Mouse (Mus musculus): ENCODE results near the gene Csnk1d. TPM values are rescaled to one million over a fixed set of nuclear protein-coding genes. Genes with fewer than 3 reads are reported as not detected.

Gene Csnk1d
- polyA plus RNA-seq, 2 experiments, result 17.1 to 27.0 TPM

DNA sequence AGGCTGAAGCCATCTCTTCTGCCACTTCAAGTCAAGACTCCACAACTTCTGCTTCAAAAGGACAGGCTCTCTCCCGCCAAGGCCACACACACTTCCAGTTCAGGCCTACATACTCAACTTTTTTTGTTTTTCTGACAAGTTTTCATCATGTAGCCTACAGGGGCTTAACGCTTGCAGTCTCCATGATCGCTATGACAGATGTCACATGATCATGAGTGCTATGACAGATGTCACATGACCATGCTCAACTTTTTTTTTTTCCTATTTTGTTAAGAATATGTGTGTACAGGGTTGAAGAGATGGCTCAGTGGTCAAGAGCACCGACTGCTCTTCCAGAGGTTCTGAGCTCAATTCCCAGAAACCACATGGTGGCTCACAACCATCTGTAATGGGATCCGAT lies 73.4 kb downstream of the Csnk1d start:
- no peaks in the 10 kb centered on the region; the same call in 1 of the 2 replicates for H3K36me3 ChIP-seq (replicated peaks; ENCODE audit: control insufficient read depth, insufficient read depth, low read depth)
- TF ChIP-seq EP300 (IDR thresholded peaks at IDR 0.05; ENCODE audit: low read depth) (no peak), CTCF (IDR thresholded peaks at IDR 0.05; ENCODE audit: low read depth) (no peak)
- no peak overlapping the region for H3K9ac ChIP-seq (replicated peaks)
- H3K4me2 ChIP-seq (ENCODE audit: low read depth), result no peak overlapping the region
- no peak overlapping the region for H3K27ac ChIP-seq
- ATAC-seq (ENCODE audit: insufficient read depth) (no peak), DNase-seq (ENCODE audit: low read depth in 3 of 3, low spot score in 3 of 3) (no peak)
- H3K27me3 ChIP-seq (ENCODE audit: control insufficient read depth, insufficient read depth, low read length), result no peaks in the 10 kb centered on the region
- no peaks in the 10 kb centered on the region for H3K9me3 ChIP-seq (ENCODE audit: control insufficient read depth, low read length)
- no peak overlapping the region for H3K4me3 ChIP-seq (ENCODE audit: insufficient read depth in 1 of 2, low read depth in 2 of 2, low read length in 2 of 2)
- 81% methylated on average over 5 of the region's 5 CpGs for WGBS (ENCODE audit: insufficient replicate concordance)
- H3K4me1 ChIP-seq (replicated peaks; ENCODE audit: control insufficient read depth in 2 of 2, insufficient read depth in 2 of 2, low read length in 1 of 2), result no peaks in the 10 kb centered on the region

DNA sequence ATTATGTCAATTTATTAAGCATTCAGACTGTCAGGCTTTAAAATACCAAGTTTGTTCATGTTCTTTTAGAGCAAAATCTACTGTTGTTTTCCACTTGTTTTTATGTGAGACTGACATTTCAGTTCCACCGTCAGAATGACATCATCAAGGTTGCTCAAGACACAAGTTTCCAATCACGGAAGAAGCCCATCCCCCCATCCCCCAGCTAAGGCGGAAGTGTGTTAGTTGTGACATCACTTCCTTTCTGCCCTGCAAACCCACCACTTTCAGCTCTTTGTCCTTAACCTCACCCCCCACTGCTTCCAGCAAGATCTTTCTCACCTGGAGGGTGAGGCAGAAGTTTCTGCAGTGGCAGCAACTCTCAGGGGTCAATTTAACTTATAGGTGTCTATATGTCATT lies 74.7 kb downstream of the Csnk1d start:
- Histone ChIP-seq H3K4me1 (replicated peaks; ENCODE audit: control insufficient read depth in 2 of 2, insufficient read depth in 2 of 2, low read length in 1 of 2) (no peaks in the 10 kb centered on the region), H3K36me3 (replicated peaks; ENCODE audit: control insufficient read depth, insufficient read depth, low read depth) (no peaks in the 10 kb centered on the region; the same call in 1 of the 2 replicates), H3K9me3 (ENCODE audit: control insufficient read depth, low read length) (no peaks in the 10 kb centered on the region), H3K4me2 (ENCODE audit: low read depth) (no peak overlapping the region), H3K9ac (replicated peaks) (no peak overlapping the region), H3K27me3 (ENCODE audit: control insufficient read depth, insufficient read depth, low read length) (no peaks in the 10 kb centered on the region), H3K27ac (no peak overlapping the region), H3K4me3 (ENCODE audit: insufficient read depth in 1 of 2, low read depth in 2 of 2, low read length in 2 of 2) (no peak overlapping the region)
- ATAC-seq (ENCODE audit: insufficient read depth), result no peak
- TF ChIP-seq CTCF (IDR thresholded peaks at IDR 0.05; ENCODE audit: low read depth) (no peak), EP300 (IDR thresholded peaks at IDR 0.05; ENCODE audit: low read depth) (no peak)
- no peak for DNase-seq (ENCODE audit: low read depth in 3 of 3, low spot score in 3 of 3)
- WGBS (ENCODE audit: insufficient replicate concordance), result 41% methylated on average over 3 of the region's 3 CpGs

DNA sequence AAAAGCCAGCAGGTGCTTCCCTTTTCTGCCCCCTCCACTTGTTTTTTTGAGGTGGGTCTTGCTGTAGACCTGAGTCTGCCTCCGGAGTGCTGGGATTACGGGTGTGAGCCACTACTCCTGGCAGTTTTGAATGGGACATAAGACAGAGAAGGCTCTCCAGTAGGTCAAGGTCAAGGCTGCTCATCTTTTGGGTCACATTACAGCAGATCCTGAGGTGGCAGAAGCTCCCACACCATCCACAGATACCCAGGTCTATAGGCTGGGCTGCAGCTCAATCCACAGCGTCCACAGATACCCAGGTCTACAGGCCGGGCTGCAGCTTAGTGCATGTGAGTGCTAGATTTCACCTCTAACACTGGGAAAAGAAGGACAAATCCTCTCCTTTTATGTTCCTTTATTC lies 77.3 kb downstream of the Csnk1d start:
- no peaks in the 10 kb centered on the region for H3K9me3 ChIP-seq (ENCODE audit: control insufficient read depth, low read length)
- H3K27me3 ChIP-seq (ENCODE audit: control insufficient read depth, insufficient read depth, low read length), result no peaks in the 10 kb centered on the region
- H3K9ac ChIP-seq (replicated peaks), result no peak overlapping the region
- TF ChIP-seq EP300 (IDR thresholded peaks at IDR 0.05; ENCODE audit: low read depth) (no peak), CTCF (IDR thresholded peaks at IDR 0.05; ENCODE audit: low read depth) (no peak)
- H3K4me1 ChIP-seq (replicated peaks; ENCODE audit: control insufficient read depth in 2 of 2, insufficient read depth in 2 of 2, low read length in 1 of 2), result no peaks in the 10 kb centered on the region
- WGBS (ENCODE audit: insufficient replicate concordance), result 92% methylated on average over 4 of the region's 4 CpGs
- H3K36me3 ChIP-seq (replicated peaks; ENCODE audit: control insufficient read depth, insufficient read depth, low read depth), result no peaks in the 10 kb centered on the region; the same call in 1 of the 2 replicates
- no peak for ATAC-seq (ENCODE audit: insufficient read depth)
- no peak overlapping the region for H3K27ac ChIP-seq
- no peak overlapping the region for H3K4me2 ChIP-seq (ENCODE audit: low read depth)
- no peak for DNase-seq (ENCODE audit: low read depth in 3 of 3, low spot score in 3 of 3)
- H3K4me3 ChIP-seq (ENCODE audit: insufficient read depth in 1 of 2, low read depth in 2 of 2, low read length in 2 of 2), result no peak overlapping the region

Other genes with a start within 250 kb of the Csnk1d start
- 1.3 and 2.0 TPM in 2 replicates for gene Hmga1b, start 228.5 kb downstream of the Csnk1d start, polyA plus RNA-seq (2012; rRNA removed)
- gene Hmga1b, start 228.5 kb downstream of the Csnk1d start, polyA plus RNA-seq (2014; fragmentation: Nextera tagmentation; extraction: Ambion mirVana), result 3.8 and 4.3 TPM in 2 replicates
- gene Rfng, start 207.1 kb downstream of the Csnk1d start, polyA plus RNA-seq (2012; rRNA removed), result 8.6 and 10.2 TPM in 2 replicates
- 5.5 and 9.6 TPM in 2 replicates for gene Rfng, start 207.1 kb downstream of the Csnk1d start, polyA plus RNA-seq (2014; fragmentation: Nextera tagmentation; extraction: Ambion mirVana)
- 65.2 and 66.6 TPM in 2 replicates for gene Gps1, start 207.1 kb downstream of the Csnk1d start, polyA plus RNA-seq (2012; rRNA removed)
- gene Gps1, start 207.1 kb downstream of the Csnk1d start, polyA plus RNA-seq (2014; fragmentation: Nextera tagmentation; extraction: Ambion mirVana), result 76.5 and 78.6 TPM in 2 replicates
- gene Dus1l, start 194.9 kb downstream of the Csnk1d start, polyA plus RNA-seq (2012; rRNA removed), result 25.4 and 34.0 TPM in 2 replicates
- 61.2 and 64.3 TPM in 2 replicates for gene Dus1l, start 194.9 kb downstream of the Csnk1d start, polyA plus RNA-seq (2014; fragmentation: Nextera tagmentation; extraction: Ambion mirVana)
- 51.6 and 59.8 TPM in 2 replicates for gene Fasn, start 166.8 kb downstream of the Csnk1d start, polyA plus RNA-seq (2012; rRNA removed)
- 17.7 and 22.3 TPM in 2 replicates for gene Fasn, start 166.8 kb downstream of the Csnk1d start, polyA plus RNA-seq (2014; fragmentation: Nextera tagmentation; extraction: Ambion mirVana)
- 1.2 and 1.4 TPM in 2 replicates for gene Ccdc57, start 58.5 kb downstream of the Csnk1d start, polyA plus RNA-seq (2012; rRNA removed)
- gene Ccdc57, start 58.5 kb downstream of the Csnk1d start, polyA plus RNA-seq (2014; fragmentation: Nextera tagmentation; extraction: Ambion mirVana), result 1.3 and 1.4 TPM in 2 replicates
- 23.5 and 25.0 TPM in 2 replicates for gene Slc16a3, start 42.9 kb downstream of the Csnk1d start, polyA plus RNA-seq (2012; rRNA removed)
- gene Slc16a3, start 42.9 kb downstream of the Csnk1d start, polyA plus RNA-seq (2014; fragmentation: Nextera tagmentation; extraction: Ambion mirVana), result 25.8 and 31.6 TPM in 2 replicates
- gene Cd7, start 48.1 kb upstream of the Csnk1d start, polyA plus RNA-seq (2012; rRNA removed), result 0.37 and 0.54 TPM in 2 replicates
- gene Cd7, start 48.1 kb upstream of the Csnk1d start, polyA plus RNA-seq (2014; fragmentation: Nextera tagmentation; extraction: Ambion mirVana), result 0.56 and 0.57 TPM in 2 replicates
- 0.05 and 0.08 TPM in 2 replicates for gene Sectm1b, start 72.2 kb upstream of the Csnk1d start, polyA plus RNA-seq (2012; rRNA removed)
- 0.04 TPM in 1 of 2 replicates, not detected in the other for gene Sectm1b, start 72.2 kb upstream of the Csnk1d start, polyA plus RNA-seq (2014; fragmentation: Nextera tagmentation; extraction: Ambion mirVana)
- gene Sectm1a, start 89.9 kb upstream of the Csnk1d start, polyA plus RNA-seq (2012; rRNA removed), result 1.0 and 1.3 TPM in 2 replicates
- 0.61 and 1.0 TPM in 2 replicates for gene Sectm1a, start 89.9 kb upstream of the Csnk1d start, polyA plus RNA-seq (2014; fragmentation: Nextera tagmentation; extraction: Ambion mirVana)
- 0.08 and 0.10 TPM in 2 replicates for gene Tex19.2, start 127.3 kb upstream of the Csnk1d start, polyA plus RNA-seq (2012; rRNA removed)
- not detected in 2 replicates for gene Tex19.2, start 127.3 kb upstream of the Csnk1d start, polyA plus RNA-seq (2014; fragmentation: Nextera tagmentation; extraction: Ambion mirVana)
- 0.06 and 0.08 TPM in 2 replicates for gene Tex19.1, start 154.8 kb upstream of the Csnk1d start, polyA plus RNA-seq (2012; rRNA removed)
- gene Tex19.1, start 154.8 kb upstream of the Csnk1d start, polyA plus RNA-seq (2014; fragmentation: Nextera tagmentation; extraction: Ambion mirVana), result not detected in 2 replicates
- gene Uts2r, start 168.9 kb upstream of the Csnk1d start, polyA plus RNA-seq (2012; rRNA removed), result not detected in 2 replicates
- not detected in 2 replicates for gene Uts2r, start 168.9 kb upstream of the Csnk1d start, polyA plus RNA-seq (2014; fragmentation: Nextera tagmentation; extraction: Ambion mirVana)
- 7.4 and 8.1 TPM in 2 replicates for gene Hexdc, start 213.1 kb upstream of the Csnk1d start, polyA plus RNA-seq (2012; rRNA removed)
- 2.3 and 2.7 TPM in 2 replicates for gene Hexdc, start 213.1 kb upstream of the Csnk1d start, polyA plus RNA-seq (2014; fragmentation: Nextera tagmentation; extraction: Ambion mirVana)
- 4.0 and 5.6 TPM in 2 replicates for gene Ogfod3, start 213.4 kb upstream of the Csnk1d start, polyA plus RNA-seq (2012; rRNA removed)
- gene Ogfod3, start 213.4 kb upstream of the Csnk1d start, polyA plus RNA-seq (2014; fragmentation: Nextera tagmentation; extraction: Ambion mirVana), result 13.3 and 15.3 TPM in 2 replicates
- gene Cybc1, start 238.0 kb upstream of the Csnk1d start, polyA plus RNA-seq (2012; rRNA removed), result 14.8 and 16.1 TPM in 2 replicates
- 19.7 and 20.3 TPM in 2 replicates for gene Cybc1, start 238.0 kb upstream of the Csnk1d start, polyA plus RNA-seq (2014; fragmentation: Nextera tagmentation; extraction: Ambion mirVana)
- gene Narf, start 245.9 kb upstream of the Csnk1d start, polyA plus RNA-seq (2012; rRNA removed), result 27.9 and 46.6 TPM in 2 replicates
- gene Narf, start 245.9 kb upstream of the Csnk1d start, polyA plus RNA-seq (2014; fragmentation: Nextera tagmentation; extraction: Ambion mirVana), result 108 and 110 TPM in 2 replicates

Data from liver, embryonic 14.5 days (tissue).